Mouse (Mus musculus) heart, embryonic 14.5 days (tissue): Measurements from ENCODE around the gene Fbxl13. TPM values are rescaled to one million over a fixed set of nuclear protein-coding genes. Genes with fewer than 3 reads are reported as not detected.

ENCODE experiments used
- ATAC-seq: fragments of 200-750 bp; cut with Nextera tagmentation; 2 replicates; pipeline ENCODE4 v1.8.0; 2017; ENCODE audit warnings: low read depth, moderate TSS enrichment; ENCODE audit not compliant: insufficient number of reproducible peaks, insufficient read depth, low FRiP score
- H3K27ac ChIP-seq, 2 experiments: fragments of 200-500 bp in 1 of 2; fragments of 300-500 bp in 1 of 2; sonication (generic) in 1 of 2; replicated peaks in 1 of 2; 2 replicates each; pipeline ENCODE4 v1.5.1; 2012 to 2014; ENCODE audit warnings: low read depth in 2 of 2, low read length in 2 of 2, control low read depth in 1 of 2, mild to moderate bottlenecking in 1 of 2, mixed read lengths in 1 of 2; ENCODE audit not compliant: control insufficient read depth in 1 of 2, insufficient read depth in 1 of 2
- H3K27me3 ChIP-seq: fragments of 300-500 bp; sonication (generic); 2 replicates; pipeline ENCODE4 v1.6.1; 2014; ENCODE audit warnings: mild to moderate bottlenecking, low read length, control low read depth; ENCODE audit not compliant: control insufficient read depth, insufficient read depth
- H3K36me3 ChIP-seq: fragments of 300-500 bp; sonication (generic); 2 replicates; pipeline ENCODE4 v1.6.1; 2014; ENCODE audit warnings: mild to moderate bottlenecking, control low read depth, low read length, mixed read lengths; ENCODE audit not compliant: control insufficient read depth, insufficient read depth
- H3K4me1 ChIP-seq, 2 experiments: fragments of 200-500 bp in 1 of 2; fragments of 300-500 bp in 1 of 2; sonication (generic) in 1 of 2; 2 replicates each; pipeline ENCODE4 v1.6.1; 2012 to 2014; ENCODE audit warnings: low read length in 2 of 2, control low read depth in 1 of 2, mixed read lengths in 1 of 2; ENCODE audit not compliant: control insufficient read depth in 2 of 2, insufficient read depth in 2 of 2
- H3K4me2 ChIP-seq: fragments of 300-500 bp; sonication (generic); 2 replicates; pipeline ENCODE4 v1.6.1; 2014; ENCODE audit warnings: mild to moderate bottlenecking, low read length
- H3K4me3 ChIP-seq, 2 experiments: fragments of 200-500 bp in 1 of 2; fragments of 300-500 bp in 1 of 2; sonication (generic) in 1 of 2; 2 replicates each; pipeline ENCODE4 v1.5.1; 2012 to 2014; ENCODE audit warnings: low read length in 2 of 2, mild to moderate bottlenecking in 2 of 2, control low read depth in 1 of 2, low read depth in 1 of 2, moderate library complexity in 1 of 2; ENCODE audit not compliant: control insufficient read depth in 1 of 2, insufficient read depth in 1 of 2
- H3K9ac ChIP-seq: fragments of 300-500 bp; sonication (generic); 2 replicates; pipeline ENCODE4 v1.6.1; 2014; ENCODE audit warnings: mild to moderate bottlenecking, low read length
- H3K9me3 ChIP-seq: fragments of 300-500 bp; sonication (generic); 2 replicates; pipeline ENCODE4 v1.6.1; 2016; ENCODE audit warnings: low read length, control low read depth; ENCODE audit not compliant: control insufficient read depth
- WGBS: fragments of 180-500 bp; shearing (Covaris S2); extraction: QIAGEN DNeasy Blood & Tissue Kit; methylation state at CpG from one replicate; pipeline ENCODE4 v1.1.7; 2014; 5-methylcytosine and 5-hydroxymethylcytosine counted together
- polyA plus RNA-seq: library from polyadenylated mRNA; unstranded; fragments of >200 nt; fragmentation: Nextera tagmentation; extraction: Ambion mirVana; gene quantifications from 2 replicates; pipeline ENCODE4 v1.2.1, GENCODE M21; 2014

Gene Fbxl13
- polyA plus RNA-seq, 1 experiment from 2014 or later = 0.19 TPM

DNA sequence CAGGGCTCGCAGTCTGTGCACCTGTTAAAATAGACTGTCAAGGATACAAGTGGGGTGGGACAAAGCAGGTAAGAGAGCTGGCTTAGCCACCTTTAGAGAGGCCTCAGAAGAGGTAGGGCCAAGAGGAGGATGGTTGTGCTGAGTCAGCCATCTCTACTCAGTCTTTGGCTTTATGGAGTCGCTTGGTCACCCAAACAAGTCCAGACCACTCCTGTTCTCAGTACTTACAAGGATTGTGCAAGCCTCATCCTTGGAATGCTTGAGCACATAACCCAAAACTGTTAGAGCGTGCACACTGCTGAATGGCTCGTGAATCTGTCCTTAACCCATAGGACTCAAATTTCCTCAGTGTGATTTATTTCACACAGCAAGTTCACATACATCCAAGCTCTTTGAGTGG lies 91.7 kb downstream of the Fbxl13 start:
- H3K9ac ChIP-seq = no peak overlapping the region
- no peak overlapping the region for H3K4me3 ChIP-seq
- H3K9me3 ChIP-seq = no peaks in the 10 kb centered on the region
- no peaks in the 10 kb centered on the region for H3K36me3 ChIP-seq
- 90% methylated on average over 4 of the region's 4 CpGs for WGBS
- H3K4me2 ChIP-seq = no peak overlapping the region
- no peak overlapping the region for H3K27ac ChIP-seq
- H3K27me3 ChIP-seq = no peaks in the 10 kb centered on the region
- 0 out of 4 replicates have a peak, but pooled peaks cover 0 to 3% of the 10 kb centered on the region in 2 experiments for H3K4me1 ChIP-seq
- ATAC-seq = no peak

DNA sequence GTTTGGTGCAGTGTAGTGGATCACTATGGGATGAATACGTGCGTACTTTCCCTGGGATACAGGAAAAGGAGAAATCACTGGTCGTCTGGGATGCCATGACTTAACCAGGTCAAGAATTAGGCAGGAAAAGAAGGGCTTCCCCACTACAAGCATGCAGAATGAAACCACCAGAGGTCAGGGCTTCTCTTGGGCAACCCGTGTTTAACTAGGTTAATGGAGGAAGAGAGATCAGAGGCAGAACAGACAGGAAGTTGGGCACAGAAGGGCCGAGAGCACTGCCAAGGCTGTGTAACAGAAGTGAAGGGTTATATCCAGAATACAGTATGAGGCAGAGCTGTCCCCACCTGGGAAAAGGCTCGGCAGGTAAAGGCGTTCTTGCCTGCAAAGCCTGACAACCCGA lies 98.4 kb downstream of the Fbxl13 start:
- H3K4me1 ChIP-seq = peaks cover 2 to 3% of the 10 kb centered on the region in 2 experiments; a peak in 1 of 4 replicates
- no peak for ATAC-seq
- H3K36me3 ChIP-seq = no peaks in the 10 kb centered on the region
- no peak overlapping the region for H3K4me2 ChIP-seq
- no peak overlapping the region for H3K4me3 ChIP-seq
- 75% methylated on average over 8 of the region's 8 CpGs for WGBS
- H3K9ac ChIP-seq = no peak overlapping the region
- 0 out of 2 replicates have a peak, but pooled peaks cover 4% of the 10 kb centered on the region for H3K9me3 ChIP-seq
- H3K27me3 ChIP-seq = no peaks in the 10 kb centered on the region
- no peak overlapping the region for H3K27ac ChIP-seq

DNA sequence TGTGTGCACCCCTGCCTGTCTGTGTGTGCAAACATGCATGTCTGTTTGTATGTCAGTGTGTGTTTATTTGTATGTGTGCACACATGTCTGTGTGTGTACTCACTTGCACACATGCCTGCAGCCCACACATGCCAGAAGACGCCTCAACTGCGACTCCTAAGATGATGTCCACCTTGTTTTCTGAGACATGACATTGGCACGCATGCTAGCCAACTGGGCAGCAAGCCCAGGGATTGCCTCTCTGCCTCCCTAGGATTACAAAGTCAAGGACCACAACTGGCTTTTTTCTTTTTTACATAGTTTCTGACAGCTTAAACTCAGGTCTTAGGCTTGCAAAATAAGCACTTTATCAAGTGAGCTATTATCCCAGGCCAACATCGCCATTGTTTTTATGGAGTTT lies 99.6 kb downstream of the Fbxl13 start:
- 66% methylated on average over 4 of the region's 4 CpGs for WGBS
- Histone ChIP-seq H3K4me3 (no peak overlapping the region), H3K4me2 (no peak overlapping the region), H3K9ac (no peak overlapping the region), H3K36me3 (no peaks in the 10 kb centered on the region), H3K4me1 (peaks cover 2 to 3% of the 10 kb centered on the region in 2 experiments; a peak in 1 of 4 replicates), H3K27me3 (no peaks in the 10 kb centered on the region), H3K27ac (no peak overlapping the region), H3K9me3 (0 out of 2 replicates have a peak, but pooled peaks cover 4% of the 10 kb centered on the region)
- no peak for ATAC-seq

DNA sequence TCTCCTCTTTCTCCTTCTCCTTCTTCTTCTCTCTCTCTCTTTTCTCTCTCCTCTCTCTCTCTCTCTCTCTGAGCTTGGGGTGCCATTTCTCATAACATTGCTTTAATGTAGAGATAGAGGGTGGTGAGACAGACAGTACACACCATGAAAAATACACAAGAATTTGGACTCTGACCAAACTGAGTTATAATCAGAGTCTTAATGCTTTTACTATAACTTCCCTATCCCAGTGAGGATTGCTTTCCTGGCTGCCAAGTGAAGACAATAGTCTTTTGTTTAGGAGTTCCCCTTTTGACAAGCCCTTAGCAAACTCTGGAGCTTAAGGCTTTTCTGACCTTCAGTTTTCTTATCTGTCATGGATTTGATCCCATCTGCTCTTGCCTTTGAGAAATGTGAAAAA lies 100.2 kb downstream of the Fbxl13 start:
- peaks cover 2 to 3% of the 10 kb centered on the region in 2 experiments; a peak in 1 of 4 replicates for H3K4me1 ChIP-seq
- H3K4me2 ChIP-seq = 0 out of 2 replicates have a peak overlapping the region, but pooled peaks have one; percentile 53
- no peak overlapping the region for H3K4me3 ChIP-seq
- 0 out of 2 replicates have a peak, but pooled peaks cover 4% of the 10 kb centered on the region for H3K9me3 ChIP-seq
- no peak overlapping the region for H3K9ac ChIP-seq
- ATAC-seq = no peak
- H3K27me3 ChIP-seq = no peaks in the 10 kb centered on the region
- H3K27ac ChIP-seq = no peak overlapping the region
- H3K36me3 ChIP-seq = no peaks in the 10 kb centered on the region

DNA sequence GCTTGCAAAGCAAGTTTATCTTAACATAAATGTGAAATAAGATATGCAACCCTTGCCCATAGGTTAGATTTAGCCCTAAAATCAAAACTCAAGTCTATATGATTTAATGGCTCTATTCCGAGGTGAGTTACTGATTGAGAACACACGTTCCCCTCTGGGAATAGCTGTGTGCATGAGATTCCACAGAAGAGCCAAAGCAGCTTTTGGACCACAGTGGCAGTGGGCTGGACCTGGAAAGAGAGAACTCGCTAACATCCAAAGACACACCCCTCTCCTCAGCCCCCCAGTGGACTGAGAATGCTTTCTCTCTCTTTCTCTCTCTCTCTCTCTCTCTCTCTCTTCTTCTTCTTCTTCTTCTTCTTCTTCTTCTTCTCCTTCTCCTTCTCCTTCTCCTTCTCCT lies 100.6 kb downstream of the Fbxl13 start:
- Histone ChIP-seq H3K27me3 (no peaks in the 10 kb centered on the region), H3K36me3 (no peaks in the 10 kb centered on the region), H3K4me2 (peak overlapping the region; percentile 53), H3K4me3 (peak overlapping the region in 1 of 2 experiments; percentile 31; a peak in 1 of 4 replicates), H3K9me3 (0 out of 2 replicates have a peak, but pooled peaks cover 4% of the 10 kb centered on the region), H3K27ac (no peak overlapping the region), H3K4me1 (peaks cover 2 to 3% of the 10 kb centered on the region in 2 experiments; a peak in 1 of 4 replicates), H3K9ac (no peak overlapping the region)
- WGBS = 61% methylated on average over 3 of the region's 3 CpGs
- ATAC-seq = no peak

DNA sequence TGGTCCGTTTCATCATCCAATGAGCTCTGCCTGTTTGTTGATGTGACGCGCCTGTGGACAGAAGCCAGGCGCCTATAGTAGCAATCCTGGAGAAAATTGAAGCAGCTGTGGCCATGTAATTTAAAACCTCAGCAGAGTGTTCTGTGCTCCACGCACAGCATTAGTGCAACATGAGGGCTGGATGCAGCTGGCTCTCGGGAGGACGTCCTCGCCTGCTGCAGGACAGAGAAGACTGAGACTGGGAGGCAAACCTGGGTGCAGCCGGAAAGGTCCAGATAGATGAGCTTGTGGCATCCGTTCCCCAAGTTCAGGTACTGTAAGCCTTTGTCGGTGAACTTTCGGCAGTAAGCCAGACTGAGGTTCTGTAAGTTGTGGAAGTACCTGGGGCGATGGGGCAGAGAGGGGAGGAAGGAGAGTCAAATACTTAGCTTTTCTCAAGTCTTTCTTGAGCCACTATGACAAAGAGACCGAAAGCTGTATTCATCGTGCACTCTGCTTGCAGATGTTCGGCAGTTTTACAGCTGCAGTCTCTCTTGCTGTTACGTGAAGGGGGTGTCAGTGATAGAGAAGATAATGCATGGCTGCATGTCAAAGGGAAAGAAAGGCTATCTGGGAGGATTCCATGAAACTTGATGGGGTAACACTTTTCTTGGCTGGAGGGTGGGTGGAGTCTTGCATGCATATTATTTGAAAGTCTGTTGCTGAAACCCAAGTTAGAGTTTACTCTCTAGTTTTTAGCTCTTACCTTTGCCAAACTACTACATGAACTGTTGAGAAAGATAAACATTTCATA lies 101.8 kb downstream of the Fbxl13 start, which contains the start of gene Lrrc17:
Gene Lrrc17 (plus strand): TSS at position 151 of the 793 bp plus-strand sequence.
- peaks cover 2 to 3% of the 10 kb centered on the region in 2 experiments; a peak in 1 of 4 replicates for H3K4me1 ChIP-seq
- H3K4me3 ChIP-seq = peak within 1 kb of the TSS; percentile 31 to 45
- 0 out of 2 replicates have a peak, but pooled peaks cover 4% of the 10 kb centered on the region for H3K9me3 ChIP-seq
- peak within 1 kb of the TSS; percentile 53 for H3K4me2 ChIP-seq
- no peak for ATAC-seq
- H3K9ac ChIP-seq = peak within 1 kb of the TSS; percentile 47; the same call in 1 of the 2 replicates
- no peaks in the 10 kb centered on the region for H3K27me3 ChIP-seq
- 38% methylated on average over 17 of the region's 17 CpGs for WGBS
- H3K36me3 ChIP-seq = no peaks in the 10 kb centered on the region
- peak within 1 kb of the TSS; percentile 63 to 84 for H3K27ac ChIP-seq

DNA sequence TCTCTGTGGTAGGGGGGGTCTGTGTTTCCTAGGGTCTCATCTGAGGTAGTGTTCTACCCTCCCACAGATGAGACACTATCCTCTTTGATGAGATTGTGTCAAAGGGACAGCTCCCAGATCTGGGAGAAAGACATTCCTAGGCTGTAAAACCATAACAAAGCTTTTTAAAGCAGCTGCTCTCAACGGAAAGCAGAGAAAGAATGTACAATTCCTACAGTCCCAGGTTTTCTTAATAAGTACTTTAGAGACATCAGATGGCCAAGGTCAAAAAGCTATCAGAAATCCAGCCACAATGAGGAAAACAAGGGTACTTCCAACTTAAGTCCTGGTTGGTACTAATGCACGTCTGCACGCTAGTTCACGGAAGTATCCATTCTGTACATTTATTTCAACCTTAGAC lies 103.2 kb downstream of the Fbxl13 start:
- H3K4me1 ChIP-seq = peaks cover 2 to 3% of the 10 kb centered on the region in 2 experiments; a peak in 1 of 4 replicates
- no peak overlapping the region for H3K27ac ChIP-seq
- H3K27me3 ChIP-seq = no peaks in the 10 kb centered on the region
- H3K9me3 ChIP-seq = no peaks in the 10 kb centered on the region
- no peak for ATAC-seq
- no peak overlapping the region for H3K4me2 ChIP-seq
- no peak overlapping the region for H3K9ac ChIP-seq
- no peaks in the 10 kb centered on the region for H3K36me3 ChIP-seq
- WGBS = 68% methylated on average over 4 of the region's 4 CpGs
- no peak overlapping the region for H3K4me3 ChIP-seq
